Mouse (Mus musculus) thymus, adult 2 months (tissue): ENCODE measurements around the gene Zfp384.

Experiments
- CTCF ChIP-seq: fragments of 200-500 bp; IDR thresholded peaks from 2 replicates; pipeline ENCODE4 v1.5.1; 2012; ENCODE audit warnings: mild to moderate bottlenecking, control low read depth, low read length, moderate library complexity, borderline replicate concordance; ENCODE audit not compliant: control insufficient read depth, poor library complexity, insufficient read depth; ENCODE audit errors: extremely low read depth
- POLR2A ChIP-seq: fragments of 200-500 bp; IDR thresholded peaks from 2 replicates; pipeline ENCODE4 v1.6.1; 2012; ENCODE audit warnings: mild to moderate bottlenecking, low read length, control low read depth, moderate library complexity; ENCODE audit not compliant: control insufficient read depth, poor library complexity, insufficient read depth; ENCODE audit errors: extremely low read depth

DNA sequence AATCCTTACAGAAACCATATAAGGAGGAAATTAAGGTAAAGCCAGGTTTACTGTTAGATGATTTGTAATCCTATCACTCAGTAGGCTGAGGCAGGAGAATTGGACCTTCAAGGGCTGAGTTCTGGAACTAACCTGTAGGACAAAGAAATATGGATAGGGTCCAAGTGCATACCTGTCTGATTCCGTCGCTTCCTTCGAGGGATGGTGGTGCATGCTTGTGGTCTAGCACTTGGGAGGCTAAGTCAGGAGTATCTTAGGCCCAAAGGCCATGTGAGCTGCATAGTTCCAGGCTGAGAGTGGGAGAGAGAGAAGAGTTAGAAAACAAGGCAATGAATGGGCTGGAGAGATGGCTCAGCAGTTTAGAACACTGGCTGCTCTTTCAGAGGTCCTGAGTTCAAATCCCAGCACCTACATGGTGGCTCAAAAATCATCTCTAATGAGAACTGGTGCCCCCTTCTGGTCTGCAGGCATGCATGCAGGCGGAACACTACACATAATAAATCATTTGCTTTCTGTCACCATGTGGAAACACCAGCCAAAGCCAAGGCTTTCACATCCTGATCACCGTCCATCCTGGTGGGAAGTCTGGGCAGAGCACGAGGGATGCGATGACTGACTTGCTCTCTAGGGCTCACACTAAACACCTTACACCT, 42.4 kb upstream of the Zfp384 start:
- no peak for TF ChIP-seq POLR2A
- TF ChIP-seq CTCF = no peak
